Comparison of ENCODE assay signal across 26 mouse cellular contexts in the genomic region with DNA sequence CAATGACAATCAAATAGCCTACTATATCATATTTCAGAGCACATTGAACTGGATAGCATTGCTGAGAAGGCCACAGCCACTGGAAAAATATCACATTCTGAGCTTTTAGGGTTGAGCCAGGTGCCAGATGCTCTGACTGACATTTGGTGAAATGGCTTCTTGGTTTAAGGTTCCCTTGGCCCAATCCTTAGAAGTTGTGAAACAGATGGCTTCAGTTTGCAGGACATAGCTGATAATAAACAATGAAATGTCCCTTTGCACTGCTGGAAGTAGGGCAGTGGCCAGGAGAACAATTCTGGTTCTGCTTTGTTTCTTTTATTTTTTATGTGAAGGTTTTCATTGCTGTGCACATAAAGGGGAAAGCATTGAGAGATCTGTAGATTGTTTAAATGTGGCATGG.
DNase-seq lines count a peak whose midpoint lies in the region; ATAC-seq and TF ChIP-seq lines count a peak whose summit lies in the region.
"Had no signal": no experiment of that assay in that cellular context is flagged by ENCODE, and none has a peak within 500 bp of the region (broad histone marks: within the 10 kb centered on the region; RNA-seq: fewer than 3 reads in every experiment).

No protein-coding gene starts in this region.

- ATAC-seq in cerebellum, adult (ENCODE audit: insufficient number of reproducible peaks, low FRiP score, low TSS enrichment): peak; percentile 90
- ATAC-seq: forebrain, embryonic 16.5 days; hindbrain, postnatal 0 days; inflammation-experienced regulatory T-cells, adult 6 months; intestine, embryonic 16.5 days; Patski had no signal

- no peak overlapping the region for H3K4me3 ChIP-seq in cerebellum, adult 2 months (replicated peaks; ENCODE audit: insufficient read depth, low read depth, low read length)
- H3K4me3 ChIP-seq: embryonic facial prominence, embryonic 13.5 days; erythroblast, embryonic 14.5 days; forebrain, embryonic 12.5 days; heart, adult 2 months; heart, embryonic 10.5 days; heart, embryonic 13.5 days had no signal

- no peak for TF ChIP-seq POLR2A in cerebellum, adult 2 months (IDR thresholded peaks at IDR 0.05; ENCODE audit: borderline replicate concordance, insufficient read depth, low read length)

- H3K4me1 ChIP-seq in cerebellum, adult 2 months (ENCODE audit: control insufficient read depth, insufficient read depth, low read length): no peaks in the 10 kb centered on the region
- H3K4me1 ChIP-seq: embryonic facial prominence, embryonic 13.5 days; forebrain, embryonic 12.5 days; heart, embryonic 10.5 days; heart, embryonic 13.5 days had no signal

- no peaks in the 10 kb centered on the region for H3K27me3 ChIP-seq in cerebellum, adult 2 months (ENCODE audit: control insufficient read depth, insufficient read depth, low read length)
- H3K27me3 ChIP-seq: embryonic facial prominence, embryonic 13.5 days; forebrain, embryonic 12.5 days; heart, embryonic 13.5 days; Patski had no signal

- TF ChIP-seq CTCF in cerebellum, adult 2 months (IDR thresholded peaks at IDR 0.05; ENCODE audit: borderline replicate concordance, insufficient read depth, low read depth, low read length): no peak

- no peak overlapping the region for H3K27ac ChIP-seq in cerebellum, adult 2 months (ENCODE audit: insufficient read depth, low read length)
- H3K27ac ChIP-seq: embryonic facial prominence, embryonic 13.5 days; forebrain, embryonic 12.5 days; heart, adult 2 months; heart, embryonic 10.5 days; heart, embryonic 13.5 days; hindbrain, embryonic 14.5 days; hindbrain, postnatal 0 days had no signal

- DNase-seq in cerebellum, postnatal 14 days: no peak
- peak; percentile 85 for DNase-seq in brain, adult 2 months (ENCODE audit: low read depth, low spot score)
- peak; percentile 12 to 40 for DNase-seq in cerebellum, adult 2 months
- DNase-seq in cerebellum, adult 9-11 months: peak; percentile 52
- no peak for DNase-seq in kidney, adult 9 months
- DNase-seq in T-cell, adult 2 months (ENCODE audit: low spot score): no peak
- DNase-seq: adrenal gland, adult 2 months; adrenal gland, postnatal 14 days; gastrocnemius, postnatal 10 days; gastrocnemius, postnatal 36 days; heart, adult 2 months; heart, postnatal 14 days; heart, postnatal 4 days; kidney, adult 18-20 months had no signal

Comparison
In these comparisons a context has a peak if more than half of its experiments do, and no peak if none do; other contexts are left out.
1. DNase-seq: peak in brain, adult 2 months (single experiment), cerebellum, adult 2 months (2 of 2) and cerebellum, adult 9-11 months (single experiment); none in cerebellum, postnatal 14 days (0 of 2), kidney, adult 9 months (single experiment) and T-cell, adult 2 months (single experiment).